Mouse (Mus musculus) C2C12 (cell line): Measurements from ENCODE around the gene Tppp3. TPM values are rescaled to one million over a fixed set of nuclear protein-coding genes. Genes with fewer than 3 reads are reported as not detected.

Experiments used
- H3K27me3 ChIP-seq: one replicate; pipeline ENCODE4 v1.6.1; 2011; ENCODE audit not compliant: control insufficient read depth, insufficient read depth, insufficient read length
- H3K36me3 ChIP-seq: one replicate; pipeline ENCODE4 v1.6.1; 2011; ENCODE audit not compliant: control insufficient read depth, insufficient read depth
- H3K4me3 ChIP-seq: one replicate; pipeline ENCODE4 v1.5.1; 2011; ENCODE audit warnings: mild to moderate bottlenecking, control low read depth; ENCODE audit not compliant: poor library complexity, insufficient read depth, severe bottlenecking
- H3K79me2 ChIP-seq: one replicate; pipeline ENCODE4 v1.6.1; 2011; ENCODE audit not compliant: control insufficient read depth, insufficient read depth
- H3K79me3 ChIP-seq: one replicate; pipeline ENCODE4 v1.6.1; 2011; ENCODE audit warnings: low read depth, control low read depth
- H3ac ChIP-seq: one replicate; pipeline ENCODE3; 2011; ENCODE audit warnings: low read depth; ENCODE audit not compliant: control insufficient read depth, insufficient read length
- CEBPB ChIP-seq: IDR thresholded peaks from one replicate; pipeline ENCODE4 v1.6.1; 2011; ENCODE audit warnings: low read depth, mild to moderate bottlenecking, control low read depth, moderate library complexity
- CTCF ChIP-seq: IDR thresholded peaks from one replicate; pipeline ENCODE4 v1.5.1; 2011; ENCODE audit not compliant: control insufficient read depth, insufficient read depth, insufficient read length
- FOSL1 ChIP-seq: IDR thresholded peaks from one replicate; pipeline ENCODE4 v1.8.0; 2011; ENCODE audit warnings: mild to moderate bottlenecking, low read length; ENCODE audit not compliant: poor library complexity, insufficient read depth, severe bottlenecking
- MAX ChIP-seq: IDR thresholded peaks from one replicate; pipeline ENCODE4 v1.6.1; 2011; ENCODE audit warnings: mild to moderate bottlenecking, control low read depth
- MYOD1 ChIP-seq: IDR thresholded peaks from one replicate; pipeline ENCODE4 v1.6.1; 2011; ENCODE audit warnings: low read depth; ENCODE audit not compliant: control insufficient read depth, insufficient read length
- MYOG ChIP-seq: IDR thresholded peaks from one replicate; pipeline ENCODE4 v1.6.1; 2011; ENCODE audit not compliant: control insufficient read depth, insufficient read length; ENCODE audit errors: extremely low read depth
- USF1 ChIP-seq: IDR thresholded peaks from one replicate; pipeline ENCODE4 v1.6.1; 2011; ENCODE audit warnings: low read depth, mild to moderate bottlenecking, control low read depth, moderate library complexity
- polyA plus RNA-seq: library from polyadenylated mRNA; unstranded; fragments of >200 nt; fragmentation: generic; extraction: Trizol; gene quantifications from one replicate; pipeline ENCODE4 v1.2.1, GENCODE M21; 2012; ENCODE audit warnings: missing spikeins

The Tppp3 gene
- polyA plus RNA-seq, 1 experiment = 219 TPM

DNA sequence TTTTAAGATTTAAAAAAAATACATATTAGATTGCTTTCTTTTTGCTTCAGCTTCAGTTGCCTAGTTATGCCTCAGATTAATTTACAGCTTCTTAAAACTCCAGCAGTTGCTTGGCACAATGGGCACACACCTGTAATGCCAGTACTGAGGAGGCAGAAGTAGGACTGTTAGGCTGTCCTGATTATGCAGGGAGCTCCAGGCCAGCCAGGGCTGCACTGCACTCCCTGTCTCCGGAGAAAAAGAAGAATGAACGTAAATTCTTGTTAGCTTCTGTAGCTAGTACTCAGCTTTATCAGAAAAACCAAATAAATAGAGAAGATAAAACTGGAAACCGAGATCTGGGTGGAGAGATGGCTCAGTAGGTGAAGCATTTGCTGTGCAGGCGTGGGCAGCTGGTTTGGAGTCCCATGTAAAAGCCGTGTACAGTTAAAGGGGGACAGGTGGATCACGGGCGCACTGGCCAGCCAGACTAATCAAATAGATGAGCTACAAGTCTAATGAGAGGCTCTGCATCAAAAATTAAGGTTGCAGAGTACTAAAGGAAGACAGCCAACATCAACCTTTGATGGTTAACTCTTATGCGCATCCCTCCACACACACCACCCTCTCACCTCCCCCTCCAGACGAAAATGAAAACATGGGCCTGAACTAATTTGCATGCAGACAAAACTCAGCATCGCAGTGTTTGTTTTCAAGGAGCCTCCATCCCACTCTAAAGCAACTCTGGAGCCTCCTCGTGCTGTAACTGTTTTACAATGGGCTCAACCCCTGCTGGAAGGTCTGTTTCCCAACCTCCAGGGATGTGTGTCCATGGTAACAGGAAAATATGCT lies 25.8 kb downstream of the Tppp3 start:
- H3ac ChIP-seq = no peak overlapping the region

DNA sequence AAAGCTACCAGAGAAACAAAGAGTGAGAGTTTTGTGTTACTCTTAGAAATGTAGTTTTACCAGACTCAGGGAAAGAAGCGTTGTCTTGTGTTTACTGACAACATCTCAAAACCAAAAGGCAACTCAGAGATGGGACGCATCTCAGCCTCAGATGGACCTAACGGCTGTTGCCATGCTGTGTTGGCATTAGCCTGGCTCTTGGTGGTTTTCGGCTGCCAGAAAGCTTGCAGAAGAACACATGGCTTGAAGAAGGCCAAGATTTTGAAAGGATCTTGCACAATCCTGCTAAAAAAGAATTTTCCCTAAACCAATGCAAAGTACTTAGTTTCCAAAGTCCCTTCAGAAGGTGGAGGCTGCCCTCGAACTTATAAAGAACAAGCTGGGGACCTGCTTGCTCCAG lies 28.7 kb downstream of the Tppp3 start:
- no peaks in the 10 kb centered on the region for H3K27me3 ChIP-seq
- no peaks in the 10 kb centered on the region for H3K79me3 ChIP-seq
- no peak overlapping the region for H3K4me3 ChIP-seq
- no peaks in the 10 kb centered on the region for H3K36me3 ChIP-seq
- no peaks in the 10 kb centered on the region for H3K79me2 ChIP-seq
- TF ChIP-seq MYOG (no peak), CEBPB (no peak), USF1 (no peak), MYOD1 (no peak), FOSL1 (no peak), MAX (no peak), CTCF (no peak)
- H3ac ChIP-seq = no peak overlapping the region

More for the DNA sequence above, 25.8 kb downstream of the Tppp3 start:
- no peak overlapping the region for H3K4me3 ChIP-seq
- TF ChIP-seq FOSL1 = no peak
- no peak for TF ChIP-seq MYOG
- no peak for TF ChIP-seq USF1
- no peak for TF ChIP-seq CEBPB
- no peak for TF ChIP-seq MAX
- no peaks in the 10 kb centered on the region for H3K36me3 ChIP-seq
- H3K79me2 ChIP-seq = no peaks in the 10 kb centered on the region
- H3K79me3 ChIP-seq = no peaks in the 10 kb centered on the region
- peaks cover 7% of the 10 kb centered on the region for H3K27me3 ChIP-seq

DNA sequence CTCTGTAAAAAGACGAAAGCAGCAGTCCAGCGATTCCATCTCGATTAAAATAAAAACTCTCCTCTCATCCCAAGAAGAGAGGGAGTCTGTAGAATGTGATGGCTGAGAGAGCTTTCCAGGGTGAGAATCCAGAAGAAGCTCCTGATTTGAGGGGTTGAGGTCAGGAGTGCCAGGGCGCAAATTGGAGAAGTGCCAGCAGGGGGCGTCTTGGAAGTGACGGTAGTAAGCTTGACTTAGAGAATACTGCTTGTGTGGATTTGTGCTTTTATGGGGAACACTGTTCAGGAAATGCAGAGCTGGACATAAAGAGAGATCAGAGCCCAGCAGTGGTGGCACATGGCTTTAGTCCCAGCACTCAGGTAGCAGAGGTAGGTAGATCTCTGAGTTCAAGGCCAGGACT lies 29.9 kb downstream of the Tppp3 start:
- Histone ChIP-seq H3K4me3 (no peak overlapping the region), H3K36me3 (no peaks in the 10 kb centered on the region), H3K27me3 (no peaks in the 10 kb centered on the region), H3K79me2 (no peaks in the 10 kb centered on the region), H3ac (no peak overlapping the region), H3K79me3 (no peaks in the 10 kb centered on the region)
- TF ChIP-seq FOSL1 = no peak
- no peak for TF ChIP-seq MAX
- no peak for TF ChIP-seq MYOG
- TF ChIP-seq MYOD1 = no peak
- no peak for TF ChIP-seq CTCF
- no peak for TF ChIP-seq USF1
- no peak for TF ChIP-seq CEBPB

DNA sequence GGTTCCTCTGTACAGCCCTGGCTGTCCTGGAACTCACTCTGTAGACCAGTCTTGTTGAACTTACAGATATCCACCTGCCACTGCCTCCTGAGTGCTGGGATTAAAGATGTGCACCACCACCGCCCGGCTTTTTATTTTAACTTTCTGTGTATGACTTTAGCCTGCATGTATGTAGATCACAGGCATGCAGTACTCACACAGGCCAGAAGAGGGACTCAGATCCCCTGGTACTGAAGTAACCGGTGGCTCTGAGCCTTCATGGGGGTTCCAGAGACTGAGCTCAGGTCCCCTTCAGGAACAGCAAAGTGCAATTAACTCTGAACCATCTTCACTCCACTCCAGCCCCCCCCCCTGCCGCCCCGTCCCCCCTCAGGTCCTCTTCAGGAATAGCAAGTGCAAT lies 32.5 kb downstream of the Tppp3 start:
- Histone ChIP-seq H3K79me2 (no peaks in the 10 kb centered on the region), H3K4me3 (no peak overlapping the region), H3K79me3 (no peaks in the 10 kb centered on the region), H3K36me3 (no peaks in the 10 kb centered on the region), H3ac (no peak overlapping the region), H3K27me3 (no peaks in the 10 kb centered on the region)
- TF ChIP-seq CTCF (peak; percentile 30), FOSL1 (no peak)

DNA sequence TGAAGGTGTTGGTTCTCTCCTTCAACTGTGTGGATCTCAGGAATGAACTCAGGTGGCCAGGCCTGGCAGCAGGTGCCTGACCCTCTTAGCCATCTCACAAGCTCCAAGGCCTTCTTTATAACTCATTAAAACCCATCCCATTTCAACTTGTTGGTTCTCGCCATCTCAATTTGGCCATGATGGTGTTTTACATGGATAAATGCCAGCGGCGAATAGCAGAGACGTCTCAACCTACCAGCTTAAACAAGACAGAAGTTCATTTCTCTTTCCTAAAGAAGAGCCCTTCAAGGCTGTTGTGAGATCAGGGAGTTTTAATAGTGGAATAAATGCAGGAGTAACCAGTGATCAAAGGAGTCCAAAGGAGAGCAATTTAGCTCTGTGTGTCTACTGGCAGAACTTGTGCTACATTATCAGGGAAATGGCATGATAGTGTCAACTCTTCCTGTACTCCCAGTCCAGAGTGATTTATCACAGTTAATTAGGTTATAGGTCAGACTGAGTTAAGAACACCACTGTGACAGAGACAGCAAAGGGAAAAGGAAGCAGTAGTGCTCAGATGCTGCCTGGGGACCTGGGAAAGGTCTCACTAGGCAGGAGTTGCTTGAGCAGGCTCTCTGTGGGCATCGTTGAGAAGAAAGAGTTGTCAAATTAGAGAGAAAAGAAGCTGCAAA lies 34.1 kb downstream of the Tppp3 start:
- H3K79me3 ChIP-seq = no peaks in the 10 kb centered on the region
- no peaks in the 10 kb centered on the region for H3K79me2 ChIP-seq
- H3K4me3 ChIP-seq = no peak overlapping the region
- TF ChIP-seq MAX (no peak), CEBPB (no peak)
- no peak overlapping the region for H3ac ChIP-seq
- H3K36me3 ChIP-seq = no peaks in the 10 kb centered on the region
- peaks cover 4% of the 10 kb centered on the region for H3K27me3 ChIP-seq

DNA sequence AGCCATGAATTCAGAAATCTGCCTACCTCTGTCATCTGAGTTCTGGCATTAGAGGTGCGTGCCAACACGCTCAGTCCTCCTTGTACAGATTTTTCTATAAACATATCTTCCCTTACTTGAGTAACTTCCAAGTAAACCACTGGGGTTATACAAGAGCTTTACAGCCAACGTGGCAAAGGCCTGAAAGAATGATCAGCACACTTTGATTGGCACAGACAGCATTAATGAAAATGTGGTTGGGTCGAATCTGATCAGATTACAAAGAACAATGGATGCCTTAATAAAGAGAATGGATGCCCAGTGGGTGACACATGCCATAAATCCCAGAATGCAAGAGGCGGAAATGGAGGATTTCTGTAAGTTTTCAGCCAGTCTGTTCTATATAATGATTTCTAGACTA lies 35.1 kb downstream of the Tppp3 start:
- H3K79me2 ChIP-seq = no peaks in the 10 kb centered on the region
- no peaks in the 10 kb centered on the region for H3K36me3 ChIP-seq
- peaks cover 8% of the 10 kb centered on the region for H3K27me3 ChIP-seq
- H3ac ChIP-seq = no peak overlapping the region
- no peak overlapping the region for H3K4me3 ChIP-seq
- no peak for TF ChIP-seq CTCF
- no peak for TF ChIP-seq FOSL1
- no peak for TF ChIP-seq MYOG
- no peak for TF ChIP-seq CEBPB
- no peak for TF ChIP-seq MYOD1
- no peak for TF ChIP-seq USF1
- TF ChIP-seq MAX = no peak
- H3K79me3 ChIP-seq = no peaks in the 10 kb centered on the region
